Mouse (Mus musculus) heart, adult 9 months (tissue): ENCODE data around the gene Zfp692.

ENCODE experiments used
- DNase-seq, 2 experiments: peaks; one replicate each; pipeline ENCODE4 v3.0.0; 2022; ENCODE audit warnings: low spot score in 2 of 2

Gene Zfp692

DNA sequence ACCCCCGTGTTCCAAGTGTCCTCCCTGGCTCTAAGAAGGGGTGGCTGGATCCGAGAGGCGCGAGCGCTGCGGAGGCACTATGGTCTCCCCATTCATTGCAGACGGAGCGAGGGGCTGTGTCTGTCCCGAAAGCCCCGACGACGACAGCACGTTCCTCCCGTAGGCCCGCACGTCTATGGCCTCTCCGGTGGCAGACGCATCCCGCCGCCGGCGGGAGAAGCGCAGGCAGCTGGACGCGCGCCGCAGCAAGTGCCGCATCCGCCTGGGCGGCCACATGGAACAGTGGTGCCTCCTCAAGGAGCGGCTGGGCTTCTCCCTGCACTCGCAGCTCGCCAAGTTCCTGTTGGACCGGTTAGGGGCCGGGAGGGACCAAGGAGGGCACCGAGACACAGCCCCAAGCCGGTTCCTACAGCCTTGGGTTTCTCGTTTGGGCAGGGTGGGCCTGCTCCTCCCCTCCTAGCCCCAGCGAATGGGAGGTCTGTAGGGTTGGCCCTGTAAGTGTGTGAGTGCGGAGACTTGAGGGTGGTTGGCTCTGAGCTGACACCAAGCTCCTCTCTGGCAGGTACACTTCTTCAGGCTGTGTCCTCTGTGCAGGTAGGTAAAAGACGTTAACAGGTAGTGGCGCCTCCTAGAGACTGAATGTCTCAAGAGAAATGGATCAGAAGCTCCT is 677 bp downstream of the Zfp692 start:
- peak; percentile 42 to 51 for DNase-seq

DNA sequence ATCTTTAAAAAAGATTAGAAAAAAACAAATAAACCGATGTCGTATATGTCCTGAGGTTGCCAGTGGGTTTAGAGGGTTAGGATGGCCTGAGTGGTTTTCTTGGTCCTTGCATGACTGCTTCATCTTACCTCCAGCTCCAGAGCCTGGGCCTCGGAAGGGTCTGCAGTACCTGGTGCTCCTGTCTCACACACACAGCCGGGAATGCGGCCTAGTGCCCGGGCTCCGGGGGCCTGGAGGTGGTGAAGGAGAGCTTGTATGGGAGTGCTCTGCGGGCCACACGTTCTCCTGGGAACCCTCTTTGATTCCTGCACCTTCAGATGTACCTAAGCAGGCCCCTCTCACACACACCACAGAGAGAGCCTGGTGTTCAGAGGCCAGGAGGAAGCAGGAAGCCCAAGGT is 1.8 kb downstream of the Zfp692 start:
- no peak for DNase-seq

DNA sequence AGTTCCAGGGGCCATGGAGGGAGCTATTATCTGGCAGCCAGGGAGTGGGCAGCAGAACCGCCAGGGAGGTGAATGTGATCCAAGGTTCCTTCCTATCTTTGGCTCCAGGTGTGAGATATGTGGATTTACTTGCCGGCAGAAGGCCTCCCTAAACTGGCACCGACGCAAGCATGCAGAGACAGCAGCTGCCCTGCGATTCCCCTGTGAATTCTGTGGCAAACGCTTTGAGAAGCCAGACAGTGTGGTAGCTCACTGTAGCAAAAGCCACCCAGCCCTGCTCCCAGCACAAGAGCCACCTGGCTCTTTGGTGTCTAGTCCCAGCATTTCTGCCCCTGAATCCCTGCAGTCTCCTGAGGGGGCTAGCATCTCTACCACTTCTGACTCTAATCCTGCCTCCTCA is 7.2 kb downstream of the Zfp692 start:
- DNase-seq: no peak

DNA sequence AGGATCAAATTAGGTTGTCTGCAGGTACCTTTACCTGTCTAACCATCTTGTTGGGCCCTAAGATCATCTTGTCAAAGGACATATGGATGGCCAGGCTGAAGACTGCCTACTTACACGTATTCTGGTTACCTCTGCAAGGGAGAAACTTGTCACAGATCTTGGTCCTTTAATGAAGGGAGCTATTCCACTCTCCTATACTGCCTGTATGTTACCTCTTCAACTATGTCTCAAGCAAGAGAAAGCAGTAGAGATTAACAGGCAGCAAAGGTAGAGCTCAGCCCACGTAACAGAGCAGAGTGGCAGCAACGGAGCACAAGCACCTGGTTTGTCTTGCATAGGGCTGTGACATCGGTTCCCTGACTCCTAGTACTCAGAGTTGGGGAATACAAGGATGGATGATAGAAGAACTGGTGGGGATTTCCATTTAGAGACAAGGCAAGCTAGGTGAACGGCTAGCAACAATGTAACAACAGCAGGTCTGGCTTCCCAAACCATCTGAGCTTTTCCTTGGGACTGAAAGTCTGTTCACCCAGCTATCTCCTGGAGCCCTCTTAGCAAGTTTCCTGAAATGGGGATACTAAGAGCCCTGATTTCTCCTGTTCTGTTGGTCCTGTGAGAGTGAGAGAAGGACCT is 8.8 kb downstream of the Zfp692 start:
- DNase-seq: no peak

DNA sequence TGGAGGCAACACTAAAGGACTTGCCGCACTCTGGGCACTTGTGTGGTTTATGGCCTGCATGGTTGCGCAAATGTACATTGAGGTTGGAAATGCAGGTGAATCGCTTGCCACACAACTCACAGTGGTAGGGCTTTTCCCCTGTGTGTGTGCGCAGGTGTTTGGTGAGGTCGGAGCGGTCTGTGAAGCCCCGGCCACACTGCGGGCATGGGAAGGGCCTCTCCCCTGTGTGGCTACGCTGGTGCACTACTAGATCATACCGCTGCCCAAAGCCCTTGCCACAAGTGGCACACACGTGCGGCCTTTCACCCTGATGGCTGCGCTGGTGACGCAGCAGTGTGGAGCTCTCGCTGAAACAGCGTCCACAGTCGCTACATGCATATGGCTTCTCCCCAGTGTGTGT is 9.5 kb downstream of the Zfp692 start:
- no peak for DNase-seq

DNA sequence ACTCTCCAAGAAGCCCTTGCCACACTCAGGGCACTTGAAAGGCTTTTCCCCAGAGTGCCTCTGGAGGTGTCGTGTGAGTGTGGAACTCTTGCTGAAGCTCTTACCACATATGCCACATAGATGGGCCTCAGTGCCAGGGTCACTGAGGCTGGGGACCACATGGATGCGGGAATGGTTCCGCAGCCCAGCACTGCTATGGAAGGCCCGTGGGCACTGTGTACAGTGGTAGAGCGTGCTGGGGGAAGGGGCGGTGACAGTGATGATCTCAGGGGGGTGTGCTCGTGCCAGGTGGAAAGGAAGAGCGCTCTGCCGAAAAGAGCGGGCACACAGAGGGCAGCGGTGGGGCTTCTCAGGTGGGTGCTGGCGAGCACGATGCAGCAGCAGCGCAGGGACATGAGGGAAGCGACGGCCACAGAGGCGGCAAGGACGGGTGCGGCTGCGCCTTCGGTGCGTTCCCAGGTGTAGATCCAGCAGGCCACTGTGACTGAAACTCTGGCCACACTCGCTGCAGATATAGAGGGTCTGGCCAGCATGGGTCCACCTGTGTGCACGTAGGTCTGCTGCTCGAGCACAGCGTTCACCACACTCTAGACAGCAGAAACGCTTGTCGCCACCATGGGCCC is 10.0 kb downstream of the Zfp692 start:
- DNase-seq: no peak

DNA sequence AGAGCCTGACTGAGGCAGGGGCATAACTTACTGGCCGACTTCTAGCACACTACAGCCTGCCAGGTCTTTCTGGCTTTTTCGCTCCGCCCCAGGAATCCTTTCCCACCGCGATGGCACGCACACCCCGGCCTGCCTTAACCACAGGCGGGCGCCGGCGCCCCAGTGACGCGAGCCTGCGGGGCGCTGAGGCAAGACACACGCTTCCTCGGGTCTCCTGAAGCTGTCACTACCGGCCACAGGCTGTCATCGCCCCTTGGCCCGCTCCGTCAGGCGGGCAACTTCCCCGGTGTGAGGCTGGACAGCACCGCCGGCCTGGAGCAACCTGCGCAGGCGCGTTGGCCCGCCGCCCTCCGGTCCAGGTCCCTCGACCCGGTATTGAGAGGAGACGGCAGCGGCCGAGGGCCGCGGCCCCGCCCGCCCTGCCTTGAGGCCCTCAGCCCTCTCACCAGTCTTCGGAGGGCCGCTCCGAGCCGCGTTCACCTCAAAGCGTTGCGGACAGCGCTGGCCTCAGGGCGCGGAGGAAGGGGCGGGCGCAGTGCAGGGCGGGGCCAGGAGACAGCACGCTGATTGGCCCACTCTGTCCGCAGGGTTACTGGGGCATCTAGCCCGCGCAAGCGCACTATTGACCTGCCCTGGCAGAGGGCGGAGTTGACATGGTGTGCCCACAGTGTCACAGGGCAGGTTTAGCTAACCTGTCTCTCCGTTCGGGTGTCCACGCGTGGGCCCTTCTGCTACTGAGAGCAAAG is 16.1 kb downstream of the Zfp692 start:
- DNase-seq: peak; percentile 97 to 98

DNA sequence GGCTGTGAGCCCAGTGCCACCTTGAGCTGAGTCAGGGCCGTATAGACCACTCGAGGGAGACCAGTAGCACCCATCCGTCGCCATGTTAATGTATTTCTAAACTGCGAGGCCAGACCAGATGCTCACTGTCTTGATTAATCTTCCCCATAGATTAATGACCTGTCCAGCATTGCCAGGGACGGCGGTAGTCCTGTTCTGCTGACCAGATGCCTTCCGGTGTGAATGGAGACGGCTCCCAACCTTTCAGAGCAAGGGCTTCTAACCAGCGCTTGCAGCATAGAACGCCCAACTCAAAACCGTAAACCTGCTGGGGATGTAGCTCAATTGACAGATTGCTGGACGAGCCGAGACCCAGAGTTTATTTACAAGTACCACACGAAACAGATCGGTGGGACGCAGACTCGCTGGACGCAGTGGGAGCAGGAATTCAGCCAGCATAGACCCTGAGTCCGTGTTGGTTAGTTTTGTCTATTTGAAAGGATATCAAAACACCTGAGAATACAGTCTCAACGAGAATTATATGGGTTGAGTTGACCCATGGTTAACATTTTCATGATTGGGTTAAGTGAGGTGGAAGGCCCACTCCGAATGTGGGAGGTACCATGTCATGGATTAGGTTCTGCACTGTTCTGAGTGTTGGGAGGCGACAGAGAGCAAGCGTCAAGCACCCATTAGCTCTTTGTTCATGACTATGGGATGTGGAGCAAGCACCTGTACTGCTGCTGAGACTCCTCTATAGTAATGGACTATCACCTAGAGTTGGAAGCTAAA is 16.9 kb downstream of the Zfp692 start:
- no peak for DNase-seq

DNA sequence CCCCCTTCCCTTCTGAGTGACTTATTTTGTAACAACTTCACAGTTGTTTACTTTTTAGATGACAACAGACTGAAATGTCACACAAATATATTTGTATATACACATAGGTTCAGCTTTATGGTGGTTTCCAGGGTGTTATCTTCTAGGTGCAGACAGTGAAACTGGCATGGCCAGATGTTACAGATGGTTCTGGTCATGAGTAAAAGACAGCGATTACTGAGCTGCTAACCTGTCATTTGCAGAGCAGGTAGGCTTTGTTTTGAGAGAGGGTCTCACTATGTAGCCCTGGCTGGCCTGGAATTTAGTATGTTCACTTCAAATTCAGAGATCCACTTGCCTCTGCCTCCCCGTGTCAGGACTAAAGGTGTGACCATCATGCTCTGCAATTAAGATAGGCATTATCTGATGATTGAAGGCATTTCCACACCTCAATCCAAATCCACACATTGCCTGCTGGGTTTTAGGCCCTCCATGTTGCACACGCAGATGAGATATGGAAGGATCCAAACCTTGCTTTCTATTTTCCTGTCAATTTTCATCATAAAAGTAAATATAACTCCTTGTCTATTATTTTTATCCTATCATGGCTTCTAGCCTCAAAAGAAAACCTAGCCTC is 17.9 kb downstream of the Zfp692 start:
- no peak for DNase-seq

DNA sequence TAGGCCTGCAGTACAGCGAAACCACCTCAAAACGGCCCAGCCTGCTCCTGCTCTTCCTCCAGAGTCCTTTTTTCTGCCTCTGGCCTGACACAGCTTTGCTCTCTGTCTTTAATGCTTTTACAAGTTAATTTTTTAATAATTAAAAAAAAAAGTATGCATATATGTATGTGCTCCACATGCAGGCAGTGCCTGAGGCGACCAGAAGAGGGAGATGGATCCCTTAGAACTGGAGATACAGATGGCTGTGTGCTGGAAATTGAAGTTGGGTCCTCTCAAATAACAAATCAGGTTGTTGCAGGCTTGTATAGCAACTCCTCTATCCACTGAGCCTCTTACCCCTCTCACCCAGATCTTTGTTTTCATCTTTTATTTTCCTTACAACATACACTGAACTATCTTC is 19.9 kb downstream of the Zfp692 start:
- DNase-seq: no peak

DNA sequence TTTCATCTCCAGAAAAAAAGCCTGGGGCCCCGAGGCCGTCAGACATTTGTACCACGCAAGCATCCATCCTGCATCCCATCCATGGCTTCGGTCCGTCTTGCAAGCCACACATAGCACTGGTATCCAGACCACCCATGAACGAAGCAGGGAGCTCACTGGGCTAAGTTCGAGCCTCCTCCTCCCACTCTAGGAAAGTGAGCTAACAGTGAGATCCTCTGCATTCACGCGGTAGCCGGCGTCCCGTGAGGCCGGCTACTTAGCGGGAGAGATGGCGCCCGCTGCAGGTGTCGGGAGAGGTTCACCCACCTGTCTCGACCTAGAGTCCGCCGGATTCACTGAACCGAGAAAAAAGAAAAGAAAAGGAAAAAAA is 23.0 kb downstream of the Zfp692 start:
- no peak for DNase-seq

DNA sequence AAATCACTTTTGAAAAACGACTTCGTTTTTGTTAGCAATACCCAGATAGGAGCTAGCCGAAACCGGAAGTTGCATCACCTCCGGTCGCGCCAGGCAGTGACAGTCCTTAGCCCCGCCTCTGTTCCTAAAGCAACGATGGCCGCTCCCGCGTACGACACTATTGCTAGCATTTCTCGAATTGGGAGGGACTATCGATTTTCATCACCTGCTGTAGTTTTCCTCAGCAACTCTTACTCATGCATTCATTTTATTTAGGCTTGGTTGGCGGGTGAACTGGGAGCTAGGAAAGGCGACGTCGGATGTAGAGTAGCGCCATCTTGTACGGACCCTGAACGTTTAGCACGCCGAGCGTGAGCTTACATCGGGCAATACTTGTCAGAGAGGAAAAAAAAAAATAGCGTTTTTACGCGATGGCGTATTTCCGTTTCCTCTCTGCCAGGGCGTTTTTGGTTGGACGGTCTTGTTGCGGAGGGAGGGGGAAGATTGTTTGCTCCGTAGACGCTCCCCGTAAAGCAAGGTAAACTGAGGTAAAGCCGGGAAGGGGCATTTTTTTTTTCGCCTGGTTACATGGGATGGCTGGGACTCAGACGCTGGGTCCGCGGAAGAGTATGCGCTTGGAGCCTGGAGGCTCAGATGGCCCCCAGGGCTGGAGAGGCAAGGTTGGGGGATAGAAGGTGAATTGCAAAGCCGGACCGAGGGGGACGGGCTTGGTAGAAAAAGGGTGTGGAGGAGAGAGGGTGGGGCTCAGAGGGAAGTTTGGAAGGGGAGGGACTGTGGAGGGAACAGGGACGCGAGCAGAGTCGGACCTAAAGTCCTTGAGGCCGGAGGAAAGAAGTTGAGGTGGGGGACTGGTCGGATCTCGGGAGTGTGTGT is 23.6 kb downstream of the Zfp692 start, which contains the start of the genes Zfp672 and Sh3bp5l:
Zfp672 (minus strand) TSS at position 64 of the 873 bp plus-strand sequence.
Sh3bp5l (plus strand) TSS at position 449 of the 873 bp plus-strand sequence.
- DNase-seq: peak; percentile 94 to 95

DNA sequence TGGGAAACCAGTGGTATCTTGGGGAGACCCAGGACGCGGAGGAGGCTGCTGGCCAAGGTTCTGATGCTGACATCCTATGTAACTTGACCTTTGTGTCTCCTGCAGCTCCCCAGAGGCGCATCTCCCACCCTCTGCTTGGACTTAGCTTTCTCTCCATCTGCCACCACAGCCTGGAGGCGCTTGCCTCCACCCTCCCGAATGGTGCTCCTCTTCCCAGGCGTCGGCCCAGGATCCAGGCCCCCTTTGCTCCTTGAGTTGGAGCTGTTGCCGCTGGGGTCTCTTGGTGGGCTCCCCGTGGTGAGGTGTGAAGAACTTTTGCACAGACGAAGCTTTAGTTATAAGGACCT is 24.3 kb downstream of the Zfp692 start:
- no peak for DNase-seq

DNA sequence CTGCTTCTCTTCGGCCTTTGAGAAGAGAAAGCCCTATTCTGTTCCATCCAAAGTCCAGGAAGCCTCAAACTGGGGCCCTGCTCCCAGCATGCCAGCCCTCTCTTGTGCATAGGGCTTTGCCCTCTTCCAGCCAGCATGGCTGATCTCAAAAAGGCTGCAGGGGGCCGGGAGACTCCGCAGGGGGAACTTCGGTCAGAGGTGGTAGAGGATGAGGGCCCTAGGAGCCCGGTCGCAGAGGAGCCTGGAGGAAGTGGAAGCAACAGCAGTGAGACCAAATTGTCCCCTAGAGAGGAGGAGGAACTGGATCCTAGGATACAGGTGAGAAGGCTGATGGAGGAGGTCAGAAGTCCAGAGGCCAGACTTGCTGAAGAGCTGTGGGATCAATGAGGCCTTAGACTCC is 24.7 kb downstream of the Zfp692 start:
- DNase-seq: no peak

DNA sequence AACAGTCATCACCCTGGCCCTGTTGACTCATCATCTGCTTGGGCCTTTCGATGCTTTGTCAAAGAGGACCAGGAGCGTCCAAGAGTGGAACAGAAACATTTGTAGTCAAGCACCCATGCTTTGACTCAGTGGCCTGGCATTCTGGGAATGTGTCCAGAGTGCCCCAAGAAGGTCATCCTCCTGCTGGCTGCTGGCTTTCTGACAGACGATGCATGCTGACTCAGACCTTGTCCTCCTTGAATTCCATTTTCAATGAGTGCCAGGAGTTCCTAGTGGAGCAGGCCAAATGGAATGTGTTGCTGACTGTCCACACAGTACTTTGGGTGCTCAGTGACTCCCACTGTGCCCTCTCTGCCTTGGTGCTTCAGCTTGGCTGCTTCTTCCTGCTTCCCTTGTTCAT is 27.9 kb downstream of the Zfp692 start:
- peak; percentile 31 to 65 for DNase-seq

DNA sequence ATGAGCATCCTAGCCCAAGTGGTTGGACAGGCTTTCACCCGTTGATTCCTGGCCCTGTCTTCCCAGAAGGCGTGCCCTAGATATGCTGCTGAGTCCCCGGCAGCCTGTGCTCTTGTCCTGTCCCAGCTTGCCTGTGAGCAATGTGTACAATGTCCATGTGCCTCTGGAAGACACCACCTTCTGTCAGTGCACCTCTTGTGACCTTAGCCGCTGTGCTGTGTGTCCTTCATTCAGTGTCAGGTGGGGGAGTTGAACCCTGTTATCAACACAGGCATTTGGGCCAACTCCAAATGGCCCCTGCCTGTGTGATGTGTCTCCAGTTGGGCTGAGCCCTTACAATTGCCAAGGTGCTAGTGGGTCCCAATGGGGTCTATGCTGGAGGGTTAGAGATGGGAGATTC is 39.9 kb downstream of the Zfp692 start:
- no peak for DNase-seq

DNA sequence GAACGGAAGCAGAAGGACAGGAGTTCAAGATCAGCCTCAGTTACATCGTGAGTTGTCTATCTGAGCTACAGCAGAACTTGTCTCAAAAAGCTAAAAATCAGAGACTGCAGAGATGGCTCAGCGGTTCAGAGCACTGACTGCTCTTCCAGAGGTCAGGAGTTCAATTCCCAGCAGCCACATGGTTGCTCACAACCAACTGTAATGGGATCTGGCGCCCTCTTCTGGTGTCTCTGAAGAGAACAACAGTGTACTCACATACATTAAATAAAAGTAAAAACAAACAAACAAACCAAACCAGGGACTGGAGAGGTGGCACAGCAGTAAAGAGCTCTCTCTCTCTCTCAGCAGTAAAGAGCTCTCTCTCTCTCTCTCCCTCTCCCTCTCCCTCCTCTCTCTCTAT is 43.8 kb downstream of the Zfp692 start:
- no peak for DNase-seq

DNA sequence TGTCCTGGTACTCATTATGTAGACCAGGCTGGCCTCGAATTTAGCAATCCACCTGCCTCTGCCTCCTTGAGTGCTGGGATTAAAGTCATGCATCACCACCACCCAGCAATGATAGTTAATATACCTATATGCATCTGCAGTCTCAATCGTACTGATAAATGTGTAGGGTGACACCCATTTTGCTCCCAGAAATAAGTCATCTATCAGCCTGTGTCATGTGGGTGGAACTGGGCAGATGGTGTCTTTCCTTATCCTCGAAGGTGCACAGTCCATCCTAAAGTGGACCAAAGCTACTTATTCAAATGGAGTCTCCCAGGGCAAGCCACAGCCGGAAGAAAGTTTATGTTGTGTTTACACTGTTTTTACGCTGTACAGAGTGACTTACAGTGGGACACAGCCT is 44.3 kb downstream of the Zfp692 start:
- DNase-seq: no peak

DNA sequence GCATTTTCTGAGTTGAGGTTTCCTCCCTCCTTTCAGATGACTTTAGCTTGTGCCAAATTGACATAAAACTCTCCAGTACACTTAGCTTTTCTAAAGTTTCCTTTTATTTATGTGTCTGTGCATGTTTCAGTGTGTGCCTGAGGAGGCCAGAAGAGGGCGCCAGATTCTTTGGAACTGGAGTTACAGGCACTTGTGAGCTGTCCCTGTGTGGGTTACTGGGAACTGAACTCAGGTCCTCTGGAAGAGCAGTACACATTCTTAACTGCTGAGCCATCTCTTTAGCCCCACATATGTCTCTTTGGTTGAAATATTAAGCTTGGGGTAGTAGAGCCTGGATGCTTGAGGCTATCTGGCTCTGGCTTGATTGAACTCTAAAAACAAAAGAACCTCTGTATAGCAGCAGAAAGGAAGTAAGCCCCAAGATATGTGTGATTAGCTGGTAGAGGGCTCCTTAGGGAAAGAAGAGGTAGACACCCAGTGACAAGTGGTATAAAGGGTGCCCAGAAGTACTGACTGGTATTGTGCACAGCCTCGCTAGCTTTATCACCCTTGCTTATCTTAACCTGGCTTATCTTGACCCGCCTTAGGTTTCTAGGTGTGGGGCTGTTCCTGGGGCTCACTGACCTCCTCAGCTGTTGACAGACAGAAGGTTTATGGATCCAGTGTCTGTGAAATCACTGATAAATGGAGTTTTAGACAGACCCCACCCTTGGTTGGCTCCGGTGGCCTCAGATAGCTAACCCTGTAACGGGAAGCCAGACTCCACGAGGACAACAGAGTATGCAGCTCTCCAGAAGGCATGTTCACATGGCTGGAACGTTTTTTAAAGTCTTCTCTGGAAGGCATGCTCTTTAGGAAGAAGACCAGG is 46.0 kb downstream of the Zfp692 start:
- no peak for DNase-seq
